Mouse (Mus musculus) 416B (cell line): ENCODE results near the gene Tpm3.
"Not testable (repeated sequence)": the region's sequence is repeated elsewhere in the genome, so short reads cannot be mapped to it uniquely, and the experiment has no call there.

Experiments used
- DNase-seq: peaks from one replicate; pipeline ENCODE4 v3.0.0; 2011; ENCODE audit warnings: low read depth

Gene Tpm3

DNA sequence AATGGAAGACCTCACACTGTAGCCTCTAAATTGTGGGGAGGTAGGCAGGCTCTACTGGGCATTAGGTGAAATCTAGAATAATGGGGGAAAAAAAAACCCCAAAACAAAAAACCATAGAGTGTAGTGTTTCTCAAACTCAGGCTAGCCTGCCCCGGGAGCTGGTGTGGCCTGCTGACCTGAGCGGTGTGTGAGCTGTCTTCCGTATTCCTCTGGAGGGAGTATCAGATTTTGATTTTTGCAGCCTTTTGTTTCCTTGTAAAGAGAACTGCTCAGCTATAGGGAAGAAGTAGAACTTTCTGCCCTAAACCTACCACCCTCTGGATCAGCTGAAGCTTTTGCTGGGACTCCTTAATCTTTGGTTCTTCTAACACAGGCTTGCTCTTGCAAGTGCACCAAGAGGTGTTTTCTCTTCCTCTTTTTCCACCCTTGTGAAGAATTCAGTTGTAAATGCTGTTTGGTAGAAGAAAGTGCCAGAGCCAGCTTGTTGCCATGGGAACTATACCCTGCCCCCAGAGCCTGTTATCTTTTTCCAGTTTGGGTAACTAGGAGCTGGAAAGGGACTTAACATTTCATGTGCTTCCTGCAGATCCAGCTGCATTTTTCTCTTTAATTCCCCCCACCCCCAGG lies 11.4 kb downstream of the Tpm3 start:
- peak; percentile 53 for DNase-seq

GRCm38 (mm10) chr3:90084790-90085189 lies 12.3 kb downstream of the Tpm3 start:
- DNase-seq, result no peak

- DNase-seq, result peak; percentile 79
Observed at GRCm38 (mm10) chr3:90085281-90085680, 12.8 kb downstream of the Tpm3 start.

DNA sequence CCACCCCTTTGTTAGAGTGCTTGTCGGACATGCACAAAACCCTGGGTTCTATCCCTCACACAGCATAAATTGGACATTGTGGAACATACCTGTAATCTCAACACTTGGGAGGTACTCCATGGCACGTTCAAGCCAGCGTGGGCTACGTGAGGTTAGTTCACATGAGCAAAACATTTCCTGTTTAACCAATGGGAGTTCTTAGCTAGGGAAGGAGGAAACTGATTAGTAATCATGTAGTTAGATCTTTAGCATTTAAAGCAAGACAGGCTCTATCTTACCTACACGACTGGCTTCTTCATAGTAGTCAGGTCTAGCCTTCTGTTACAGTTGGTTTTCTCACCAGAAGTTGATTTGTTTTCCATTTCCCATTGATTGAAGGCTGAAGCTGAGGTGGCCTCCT lies 13.6 kb downstream of the Tpm3 start:
- no peak for DNase-seq

- no peak for DNase-seq
Observed at GRCm38 (mm10) chr3:90088617-90089016, 16.2 kb downstream of the Tpm3 start.

DNA sequence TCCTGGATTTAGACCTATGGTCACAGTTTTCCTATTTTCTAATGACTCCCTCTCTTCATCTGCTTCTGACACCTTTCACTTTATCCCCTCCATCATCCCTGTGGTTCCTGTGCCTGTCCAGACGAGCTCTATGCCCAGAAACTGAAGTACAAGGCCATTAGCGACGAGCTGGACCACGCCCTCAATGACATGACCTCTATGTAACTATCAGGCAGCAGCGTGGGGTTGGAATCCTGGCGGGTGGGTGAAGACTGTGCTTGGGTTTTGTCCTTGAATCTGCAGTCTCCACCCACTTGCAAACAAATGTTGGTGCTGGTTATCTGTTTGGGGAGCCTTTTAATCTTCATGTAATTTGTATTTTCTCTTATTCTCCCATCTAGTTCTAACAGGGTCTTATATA lies 18.4 kb downstream of the Tpm3 start:
- no peak for DNase-seq

DNA sequence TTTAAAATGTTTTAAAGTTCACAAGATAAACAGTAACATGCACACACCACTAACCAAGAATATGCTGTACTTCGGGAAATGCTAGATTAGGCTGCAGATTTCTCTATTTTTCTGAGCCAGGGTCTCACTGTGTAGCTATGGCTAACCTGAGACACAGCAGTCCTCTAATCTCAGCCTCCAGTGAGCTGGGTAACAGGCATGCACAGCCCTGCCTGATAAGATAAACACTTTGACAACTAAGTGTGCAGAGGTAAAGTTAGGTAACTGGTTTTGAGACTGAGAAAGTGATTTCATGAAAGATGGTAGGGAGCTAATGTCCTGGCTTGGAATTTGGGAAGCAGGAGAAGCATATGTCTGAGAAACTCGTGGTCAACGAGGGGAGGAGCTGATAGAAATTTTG lies 22.0 kb downstream of the Tpm3 start:
- no peak for DNase-seq

DNA sequence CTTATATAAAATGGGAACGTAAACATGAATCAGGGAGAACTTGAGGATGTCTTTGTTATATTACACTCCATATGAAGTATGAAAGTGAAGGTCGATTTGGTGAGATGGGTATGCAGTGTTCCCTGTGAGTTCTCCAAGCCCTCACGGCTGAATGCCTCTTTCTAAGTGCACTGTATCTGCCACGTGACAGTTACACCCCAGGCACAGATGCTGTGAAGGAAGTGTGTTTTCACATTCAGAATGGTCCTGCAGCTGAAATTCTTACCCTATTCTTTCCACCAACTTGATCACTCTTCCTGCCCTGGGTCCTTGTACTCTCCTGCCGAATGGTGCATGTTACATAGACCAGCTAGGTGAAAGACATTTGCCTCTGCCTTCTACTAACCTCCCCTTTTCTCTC lies 25.5 kb downstream of the Tpm3 start:
- DNase-seq, result no peak

GRCm38 (mm10) chr3:90101010-90101409 lies 28.6 kb downstream of the Tpm3 start:
- no peak for DNase-seq

DNA sequence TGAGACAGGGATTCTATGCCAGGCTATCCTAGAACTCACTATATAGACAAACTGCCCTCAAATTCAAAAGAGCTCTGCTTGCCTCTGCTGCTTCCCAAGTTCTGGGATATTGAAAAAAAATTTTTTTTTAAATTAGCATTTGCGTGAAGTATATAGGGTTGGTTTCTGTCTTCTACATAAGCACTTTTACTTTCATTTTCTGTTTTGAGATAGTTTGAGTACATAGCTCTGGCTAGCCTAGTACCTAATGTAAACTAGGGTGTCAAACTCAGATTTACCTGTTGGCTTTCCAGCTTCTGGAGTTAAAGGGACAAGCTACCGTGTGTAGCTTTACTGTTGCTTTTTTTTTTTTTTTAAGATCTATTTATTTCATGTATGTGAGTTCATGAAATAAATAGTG lies 29.2 kb downstream of the Tpm3 start:
- no peak for DNase-seq

DNA sequence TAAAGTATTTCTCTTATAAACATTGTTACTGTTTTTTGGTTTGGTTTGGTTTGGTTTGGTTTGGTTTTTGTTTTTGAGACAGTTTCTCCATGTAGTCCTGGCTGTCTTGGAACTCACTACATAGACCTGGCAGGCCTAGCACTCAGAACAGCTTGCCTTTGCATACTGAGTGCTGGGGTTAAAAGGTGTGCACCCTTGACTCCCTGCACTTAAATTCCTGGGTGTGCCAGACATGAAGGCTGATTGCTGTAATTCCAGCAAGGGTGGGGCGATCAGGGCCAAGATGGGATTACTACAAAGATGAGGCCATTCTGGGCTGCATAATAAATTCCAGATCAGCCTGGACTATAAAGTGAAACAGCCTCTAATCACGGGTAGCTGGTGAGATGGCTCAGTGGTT lies 29.8 kb downstream of the Tpm3 start:
- no peak for DNase-seq

GRCm38 (mm10) chr3:90103176-90103575 lies 30.7 kb downstream of the Tpm3 start:
- DNase-seq, result no peak

- no peak for DNase-seq
Observed at GRCm38 (mm10) chr3:90103938-90104337, 31.5 kb downstream of the Tpm3 start, which contains the start of gene Nup210l. Gene Nup210l (plus strand): TSS chr3:90104132.

- no peak for DNase-seq
Observed at GRCm38 (mm10) chr3:90111706-90112105, 39.3 kb downstream of the Tpm3 start.

DNA sequence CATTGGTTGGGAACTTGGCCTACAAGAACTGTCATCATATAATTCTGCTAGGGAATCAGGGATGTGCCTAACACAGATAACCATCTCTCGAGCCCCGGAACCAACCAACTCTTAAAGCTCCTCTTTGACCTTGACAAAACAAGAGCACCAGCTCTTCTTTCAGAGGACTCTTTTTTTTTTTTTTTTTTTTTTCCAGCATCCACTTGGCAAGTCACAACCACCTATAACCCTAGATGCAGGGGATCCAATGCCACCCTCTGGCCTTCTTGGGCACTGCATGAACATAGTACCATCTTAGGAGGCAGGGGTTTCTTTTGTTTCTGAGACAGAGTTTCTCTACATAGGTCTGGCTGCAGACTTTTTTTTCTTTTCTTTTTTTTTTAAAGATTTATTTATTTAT lies 41.9 kb downstream of the Tpm3 start:
- DNase-seq, result peak; percentile 67

- no peak for DNase-seq
Observed at GRCm38 (mm10) chr3:90115526-90115925, 43.1 kb downstream of the Tpm3 start.

DNA sequence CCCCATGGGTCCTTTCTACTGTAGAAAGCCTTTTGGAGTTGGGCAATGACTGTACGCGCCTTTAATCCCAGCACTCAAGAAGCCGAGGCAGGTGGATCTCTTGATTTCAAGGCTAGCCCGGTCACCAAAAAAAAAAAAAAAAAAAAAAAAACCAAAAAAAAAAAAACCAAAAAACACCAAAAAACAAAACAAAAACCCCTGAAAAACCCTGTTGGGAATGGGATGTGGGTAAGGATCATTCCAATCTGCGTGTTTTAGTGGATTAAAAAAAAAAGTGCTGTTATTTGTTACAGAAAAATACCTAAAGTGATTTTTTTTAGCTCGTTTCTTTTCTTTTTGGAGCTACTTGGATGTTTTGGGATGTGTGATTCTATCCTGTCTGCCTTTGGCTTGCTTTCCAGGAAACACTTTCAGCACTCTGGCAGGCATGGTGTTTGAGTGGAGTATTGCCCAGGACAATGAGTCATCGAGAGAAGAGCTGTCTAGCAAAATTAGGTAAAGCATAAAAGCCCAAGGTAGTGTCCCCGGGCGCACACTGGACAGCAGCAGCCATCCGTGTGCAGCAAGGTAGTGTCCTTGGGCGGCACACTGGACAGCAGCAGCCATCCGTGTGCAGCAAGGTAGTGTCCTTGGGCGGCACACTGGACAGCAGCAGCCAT lies 45.8 kb downstream of the Tpm3 start:
- no peak for DNase-seq

DNA sequence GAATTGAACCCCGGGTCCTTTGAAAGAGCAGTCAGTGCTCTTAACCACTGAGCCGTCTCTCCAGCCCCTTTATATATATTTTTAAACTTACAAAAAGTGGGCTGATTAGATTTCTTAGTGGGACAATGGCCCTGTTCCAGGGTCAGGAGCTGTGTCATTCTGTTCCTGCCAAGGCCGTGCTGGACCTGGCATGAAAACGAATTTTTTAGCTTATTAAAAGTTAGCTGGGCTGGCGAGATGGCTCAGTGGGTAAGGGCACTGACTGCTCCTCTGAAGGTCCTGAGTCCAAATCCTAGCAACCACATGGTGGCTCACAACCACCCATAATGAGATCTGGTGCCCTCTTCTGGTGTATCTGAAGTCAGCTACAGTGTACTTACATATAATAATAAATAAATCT lies 49.6 kb downstream of the Tpm3 start:
- not testable (repeated sequence) for DNase-seq

DNA sequence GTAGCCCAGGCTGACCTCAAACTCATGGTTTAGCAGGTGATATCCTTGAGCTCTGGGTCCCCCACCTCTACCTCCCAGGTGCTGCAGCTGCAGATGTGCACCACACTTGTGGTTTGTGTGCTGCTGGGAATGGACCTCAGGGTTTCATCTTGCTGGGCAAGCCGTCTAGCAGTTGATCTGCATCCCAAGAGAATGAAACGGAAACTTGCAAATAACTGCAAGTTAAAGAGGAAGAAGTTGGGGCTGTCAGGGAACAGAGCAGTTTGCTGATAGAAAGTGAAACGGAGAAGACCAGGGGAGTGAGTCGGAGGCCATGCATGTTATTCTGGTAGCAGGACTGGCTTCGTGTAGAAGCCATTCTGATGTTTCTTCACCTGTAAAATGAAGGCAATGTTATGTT lies 53.3 kb downstream of the Tpm3 start:
- DNase-seq, result no peak

- DNase-seq, result no peak
Observed at GRCm38 (mm10) chr3:90127881-90128280, 55.4 kb downstream of the Tpm3 start.

GRCm38 (mm10) chr3:90132745-90133144 lies 60.3 kb downstream of the Tpm3 start:
- no peak for DNase-seq

DNA sequence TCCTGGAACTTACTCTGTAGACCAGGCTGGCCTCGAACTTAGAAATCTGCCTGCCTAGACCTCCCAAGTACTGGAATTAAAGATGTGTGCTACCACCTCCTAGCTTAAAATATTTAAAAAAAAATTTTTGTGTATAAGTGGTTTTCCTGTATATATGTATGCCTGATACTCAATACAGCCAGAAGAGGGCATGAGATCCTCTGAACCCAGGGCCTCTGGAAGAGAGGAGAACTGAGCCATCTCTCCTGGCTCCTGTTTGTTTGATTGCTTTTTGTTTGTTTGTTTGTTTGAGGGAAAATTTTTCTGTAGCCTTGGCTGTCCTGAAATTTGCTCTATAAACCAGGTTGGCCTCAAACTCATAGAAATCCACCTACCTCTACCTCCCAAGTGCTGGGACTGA lies 60.9 kb downstream of the Tpm3 start:
- DNase-seq, result peak; percentile 20

DNA sequence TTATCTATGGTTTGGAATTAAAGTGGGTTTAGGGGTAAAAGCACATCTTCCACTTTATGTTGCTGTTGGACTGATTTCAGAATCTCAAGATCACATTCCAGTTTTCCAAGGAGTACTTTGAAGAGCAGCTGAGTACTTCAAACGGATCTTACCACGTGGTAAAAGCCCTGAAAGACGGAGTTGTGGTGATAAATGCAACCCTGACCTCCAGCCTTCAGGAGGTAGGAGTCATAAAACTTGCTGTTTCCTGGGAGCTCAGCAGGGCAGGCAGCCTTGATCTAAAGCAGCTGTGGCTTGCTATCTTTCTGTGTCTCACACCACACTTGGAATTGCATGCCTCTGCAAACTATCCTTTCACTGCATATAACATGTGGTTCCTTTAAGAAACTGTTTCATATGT lies 62.0 kb downstream of the Tpm3 start:
- DNase-seq, result no peak

- DNase-seq, result no peak
Observed at GRCm38 (mm10) chr3:90134993-90135392, 62.5 kb downstream of the Tpm3 start.
